Mouse (Mus musculus): ENCODE data around the gene Rwdd2b. TPM values are rescaled to one million over a fixed set of nuclear protein-coding genes. Genes with fewer than 3 reads are reported as not detected.

Rwdd2b gene
- polyA plus RNA-seq, 1 experiment from 2014 or later: 15.2 TPM

Other genes with a start within 250 kb of the Rwdd2b start
- 18.8 and 20.4 TPM in 2 replicates for gene N6amt1, start 86.4 kb downstream of the Rwdd2b start, polyA plus RNA-seq (2015; fragmentation: Nextera tagmentation; extraction: Ambion mirVana)
- gene Ltn1, start 8.0 kb downstream of the Rwdd2b start, polyA plus RNA-seq (2015; fragmentation: Nextera tagmentation; extraction: Ambion mirVana): 19.3 and 20.5 TPM in 2 replicates
- 33.7 and 35.4 TPM in 2 replicates for gene Usp16, start 14.1 kb upstream of the Rwdd2b start, polyA plus RNA-seq (2015; fragmentation: Nextera tagmentation; extraction: Ambion mirVana)
- gene Cct8, start 55.3 kb upstream of the Rwdd2b start, polyA plus RNA-seq (2015; fragmentation: Nextera tagmentation; extraction: Ambion mirVana): 357 and 397 TPM in 2 replicates
- gene Map3k7cl, start 112.8 kb upstream of the Rwdd2b start, polyA plus RNA-seq (2015; fragmentation: Nextera tagmentation; extraction: Ambion mirVana): 0.21 and 0.44 TPM in 2 replicates